Mouse (Mus musculus): ENCODE measurements around the gene Pcbd1.

DNA sequence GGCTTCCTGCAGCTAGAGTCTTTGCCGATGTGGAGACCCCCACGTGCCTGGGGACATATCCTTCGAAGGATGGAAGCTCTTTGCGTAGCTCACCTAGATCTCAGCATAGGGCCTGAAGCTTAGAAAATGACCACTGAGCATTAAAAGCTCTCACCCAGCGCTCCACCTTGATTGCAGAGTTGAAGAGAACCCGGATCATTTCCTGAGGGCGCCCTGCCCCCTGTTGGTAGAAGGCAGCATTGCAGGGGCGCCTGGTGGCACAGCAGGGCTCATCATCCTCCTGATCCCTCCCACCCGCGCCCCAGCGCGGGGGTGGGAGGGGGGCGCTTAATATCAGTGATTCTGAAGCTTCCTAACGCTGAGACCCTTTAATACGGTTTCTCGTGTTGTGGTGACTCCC is 16.8 kb upstream of the Pcbd1 start:
- TF ChIP-seq CTCF (IDR thresholded peaks at IDR 0.05; ENCODE audit: extremely low read depth, insufficient read depth, low read length) (peak; percentile 72), POLR2A (IDR thresholded peaks at IDR 0.05; ENCODE audit: extremely low read depth, insufficient read depth, low read length) (no peak)
